Mouse (Mus musculus) lung, embryonic 14.5 days (tissue): ENCODE data around the gene Wasf2. TPM values are rescaled to one million over a fixed set of nuclear protein-coding genes. Genes with fewer than 3 reads are reported as not detected.

ENCODE experiments used
- ATAC-seq: fragments of 200-750 bp; cut with Nextera tagmentation; 2 replicates; pipeline ENCODE4 v1.8.0; 2017; ENCODE audit warnings: mild to moderate bottlenecking, moderate TSS enrichment, moderate library complexity; ENCODE audit not compliant: insufficient read depth
- DNase-seq: peaks from one replicate; pipeline ENCODE4 v3.0.0-alpha.2; 2015
- H3K27ac ChIP-seq: fragments of 300-500 bp; sonication (generic); 2 replicates; pipeline ENCODE4 v1.5.1; 2014; ENCODE audit warnings: low read depth, mild to moderate bottlenecking, moderate library complexity
- H3K27me3 ChIP-seq: fragments of 300-500 bp; sonication (generic); 2 replicates; pipeline ENCODE4 v1.6.1; 2014; ENCODE audit warnings: low read length, control low read depth; ENCODE audit not compliant: insufficient read depth
- H3K36me3 ChIP-seq: fragments of 300-500 bp; sonication (generic); 2 replicates; pipeline ENCODE4 v1.6.1; 2014; ENCODE audit warnings: control low read depth; ENCODE audit not compliant: insufficient read depth
- H3K4me1 ChIP-seq: fragments of 300-500 bp; sonication (generic); 2 replicates; pipeline ENCODE4 v1.6.1; 2014; ENCODE audit warnings: antibody characterized with exemption, control low read depth; ENCODE audit not compliant: insufficient read depth
- H3K4me2 ChIP-seq: fragments of 300-500 bp; sonication (generic); 2 replicates; pipeline ENCODE4 v1.6.1; 2014; ENCODE audit warnings: mild to moderate bottlenecking
- H3K4me3 ChIP-seq: fragments of 300-500 bp; sonication (generic); 2 replicates; pipeline ENCODE4 v1.5.1; 2014; ENCODE audit warnings: low read depth, low read length
- H3K9ac ChIP-seq: fragments of 300-500 bp; sonication (generic); 2 replicates; pipeline ENCODE4 v1.6.1; 2014
- H3K9me3 ChIP-seq: fragments of 300-500 bp; sonication (generic); 2 replicates; pipeline ENCODE4 v1.6.1; 2016; ENCODE audit warnings: low read depth, low read length, control low read depth
- CTCF ChIP-seq: IDR thresholded peaks from 2 replicates; pipeline ENCODE4 v1.5.1; 2016; ENCODE audit warnings: antibody characterized with exemption, low read depth
- WGBS: fragments of 180-500 bp; shearing (Covaris S2); extraction: QIAGEN DNeasy Blood & Tissue Kit; methylation state at CpG from one replicate; pipeline ENCODE4 v1.1.7; 2014; 5-methylcytosine and 5-hydroxymethylcytosine counted together
- polyA plus RNA-seq: library from polyadenylated mRNA; unstranded; fragments of >200 nt; fragmentation: Nextera tagmentation; extraction: Ambion mirVana; gene quantifications from 2 replicates; pipeline ENCODE4 v1.2.1, GENCODE M21; 2014

The Wasf2 gene
- polyA plus RNA-seq, 1 experiment from 2014 or later: 101 TPM

- Histone ChIP-seq H3K9ac (no peak overlapping the region), H3K27ac (no peak overlapping the region), H3K4me1 (peaks cover 6% of the 10 kb centered on the region; the same call in 1 of the 2 replicates), H3K9me3 (no peaks in the 10 kb centered on the region), H3K36me3 (peaks cover 46% of the 10 kb centered on the region), H3K27me3 (no peaks in the 10 kb centered on the region), H3K4me3 (no peak overlapping the region), H3K4me2 (no peak overlapping the region)
- ATAC-seq (no peak), DNase-seq (no peak)
- WGBS: 76% methylated on average over 18 of the region's 18 CpGs
- TF ChIP-seq CTCF: no peak
These were observed 46.6 kb downstream of the Wasf2 start for GRCm38 (mm10) chr4:133176761-133177403.

DNA sequence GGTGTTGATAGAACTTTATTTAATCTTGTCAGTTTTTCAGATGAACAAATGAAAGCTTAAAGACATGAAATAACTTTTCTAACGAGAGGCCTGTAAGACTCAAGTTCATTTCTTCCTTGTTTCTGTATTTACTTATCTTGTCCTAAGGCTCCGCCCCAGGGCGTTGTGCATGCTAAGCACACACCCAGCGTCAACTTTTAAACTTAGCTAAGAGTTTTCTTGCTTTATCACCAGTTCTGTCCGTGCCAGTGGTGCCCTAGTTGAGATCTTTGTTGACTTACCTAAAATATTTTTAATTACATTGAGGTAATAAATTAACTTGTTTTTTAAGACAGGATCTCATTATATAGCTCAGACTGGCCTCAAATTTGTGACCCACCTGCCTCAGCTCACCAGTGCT, 48.0 kb downstream of the Wasf2 start:
- Histone ChIP-seq H3K4me3 (no peak overlapping the region), H3K9ac (no peak overlapping the region), H3K9me3 (no peaks in the 10 kb centered on the region), H3K4me1 (peaks cover 6% of the 10 kb centered on the region; the same call in 1 of the 2 replicates), H3K27ac (no peak overlapping the region), H3K27me3 (no peaks in the 10 kb centered on the region), H3K36me3 (peaks cover 46% of the 10 kb centered on the region), H3K4me2 (no peak overlapping the region)
- ATAC-seq: no peak
- DNase-seq: no peak
- WGBS: 71% methylated on average over 5 of the region's 5 CpGs
- no peak for TF ChIP-seq CTCF

- Histone ChIP-seq H3K9me3 (no peaks in the 10 kb centered on the region), H3K27me3 (no peaks in the 10 kb centered on the region), H3K4me3 (no peak overlapping the region), H3K9ac (no peak overlapping the region), H3K4me2 (no peak overlapping the region), H3K27ac (no peak overlapping the region), H3K36me3 (peaks cover 46% of the 10 kb centered on the region), H3K4me1 (peaks cover 3% of the 10 kb centered on the region; the same call in 1 of the 2 replicates)
- no peak for TF ChIP-seq CTCF
- 96% methylated on average over 7 of the region's 7 CpGs for whole genome bisulfite sequencing
- DNase-seq (no peak), ATAC-seq (no peak)
These were observed 49.0 kb downstream of the Wasf2 start for GRCm38 (mm10) chr4:133179258-133179657.

DNA sequence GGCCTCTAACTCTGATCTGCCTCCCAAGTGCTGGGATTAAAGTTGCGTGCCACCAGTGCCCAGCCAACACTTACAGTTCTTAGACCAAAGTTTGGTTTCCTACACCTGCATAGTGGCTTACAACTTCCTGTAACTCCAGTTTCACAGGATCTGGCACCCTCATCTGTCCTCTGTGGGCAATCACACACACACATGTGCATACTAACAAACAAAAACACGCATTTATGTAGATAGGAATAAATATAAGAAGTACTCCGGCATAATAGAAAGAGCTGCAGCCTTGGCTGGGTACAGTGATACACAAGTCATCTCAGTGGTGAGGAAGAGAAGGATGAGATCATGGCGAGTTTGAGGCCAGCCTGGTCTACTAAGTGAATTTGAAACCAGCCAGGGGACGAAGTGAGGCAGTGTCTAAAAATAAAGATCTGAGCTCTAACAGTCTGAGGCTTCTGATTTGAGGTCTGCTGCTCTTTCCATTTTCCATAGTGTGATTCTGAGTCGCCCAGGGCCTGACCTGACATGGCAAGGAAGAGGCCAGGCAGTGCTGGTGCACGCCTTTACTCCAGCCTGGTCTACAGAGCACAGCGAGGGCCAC, 52.2 kb downstream of the Wasf2 start:
- Histone ChIP-seq H3K27ac (no peak overlapping the region), H3K9me3 (no peaks in the 10 kb centered on the region), H3K4me2 (no peak overlapping the region), H3K36me3 (peaks cover 63% of the 10 kb centered on the region), H3K27me3 (no peaks in the 10 kb centered on the region), H3K4me1 (peaks cover 6% of the 10 kb centered on the region; the same call in 1 of the 2 replicates), H3K4me3 (no peak overlapping the region), H3K9ac (no peak overlapping the region)
- DNase-seq (no peak), ATAC-seq (no peak)
- TF ChIP-seq CTCF: no peak
- 89% methylated on average over 8 of the region's 8 CpGs for WGBS

GRCm38 (mm10) chr4:133184031-133184897, 54.0 kb downstream of the Wasf2 start:
- Histone ChIP-seq H3K27me3 (no peaks in the 10 kb centered on the region), H3K4me3 (no peak overlapping the region), H3K36me3 (peaks cover 63% of the 10 kb centered on the region), H3K4me2 (peak overlapping the region; percentile 16; the same call in 1 of the 2 replicates), H3K4me1 (peaks cover 6% of the 10 kb centered on the region; the same call in 1 of the 2 replicates), H3K9ac (no peak overlapping the region), H3K27ac (peak overlapping the region; percentile 89), H3K9me3 (no peaks in the 10 kb centered on the region)
- DNase-seq (no peak), ATAC-seq (no peak)
- TF ChIP-seq CTCF: no peak
- WGBS: 51% methylated on average over 14 of the region's 14 CpGs

DNA sequence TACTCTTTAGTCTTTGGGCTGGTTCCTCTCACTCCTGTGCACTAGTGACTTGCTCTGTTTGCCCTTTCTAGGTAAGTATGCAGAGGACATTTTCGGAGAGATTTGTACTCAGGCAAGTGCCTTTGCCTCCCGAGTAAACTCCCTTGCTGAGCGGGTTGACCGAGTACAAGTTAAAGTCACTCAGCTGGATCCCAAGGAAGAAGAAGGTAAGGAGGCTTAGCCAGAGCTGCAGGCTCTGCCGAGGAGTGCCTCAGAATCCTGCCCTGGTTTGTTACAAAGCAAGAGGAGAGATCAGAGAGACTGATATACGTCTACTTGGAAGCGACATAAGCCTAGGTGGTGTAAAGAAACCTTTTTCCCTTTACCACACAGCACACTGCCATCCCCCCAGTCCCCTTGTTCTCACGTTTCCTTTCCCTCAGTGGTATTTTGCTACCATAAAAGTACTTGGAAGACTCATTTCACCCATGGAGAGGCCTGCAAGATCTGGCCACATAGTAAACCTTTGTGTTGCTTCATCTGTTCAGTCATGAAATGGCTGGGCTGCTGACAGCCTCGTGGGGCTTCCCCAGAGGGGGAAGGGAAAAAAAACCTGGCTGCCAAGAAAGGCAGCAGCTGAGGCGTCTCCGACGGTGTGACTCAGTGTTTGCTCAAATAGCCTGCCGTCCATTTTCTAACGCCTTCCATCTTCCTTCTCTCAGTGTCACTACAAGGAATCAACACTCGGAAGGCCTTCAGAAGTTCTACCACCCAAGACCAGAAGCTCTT, 54.8 kb downstream of the Wasf2 start:
- H3K9me3 ChIP-seq: no peaks in the 10 kb centered on the region
- no peaks in the 10 kb centered on the region for H3K27me3 ChIP-seq
- H3K4me2 ChIP-seq: peak overlapping the region; percentile 16; the same call in 1 of the 2 replicates
- 22% methylated on average over 15 of the region's 15 CpGs for WGBS
- H3K9ac ChIP-seq: no peak overlapping the region; the same call in 1 of the 2 replicates
- DNase-seq (peak; percentile 82), ATAC-seq (peak; percentile 74)
- peaks cover 65% of the 10 kb centered on the region for H3K36me3 ChIP-seq
- no peak for TF ChIP-seq CTCF
- H3K4me3 ChIP-seq: no peak overlapping the region
- peaks cover 6% of the 10 kb centered on the region; the same call in 1 of the 2 replicates for H3K4me1 ChIP-seq
- H3K27ac ChIP-seq: peak overlapping the region; percentile 89
